Mouse (Mus musculus): ENCODE data around the gene Vmn1r181. TPM values are rescaled to one million over a fixed set of nuclear protein-coding genes. Genes with fewer than 3 reads are reported as not detected.
"Not testable (repeated sequence)": the region's sequence is repeated elsewhere in the genome, so short reads cannot be mapped to it uniquely, and the experiment has no call there.

The Vmn1r181 gene
- polyA plus RNA-seq (2014; fragmentation: Nextera tagmentation; extraction: Ambion mirVana), result not detected in 2 replicates

DNA sequence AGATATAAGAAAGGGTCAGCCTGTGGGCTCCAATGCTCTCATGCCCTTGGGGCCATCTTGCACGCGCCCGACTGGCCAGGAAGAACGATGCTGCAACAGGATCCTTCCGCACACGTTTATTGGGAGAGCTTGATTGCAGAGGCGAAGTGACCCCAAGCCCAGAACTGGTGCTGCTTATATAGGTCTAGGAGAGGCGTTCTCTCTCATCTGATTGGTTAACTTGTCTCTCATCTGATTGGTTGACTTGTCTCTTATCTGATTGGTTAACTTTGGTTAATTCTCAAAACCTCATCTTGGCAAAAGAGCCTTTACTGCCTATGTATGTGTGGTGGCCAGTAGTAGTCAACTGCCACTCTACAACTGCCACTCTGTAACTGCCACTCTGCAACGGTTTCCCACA is at the start of gene Vmn1r181:
TSS of gene Vmn1r181 (plus strand) at position 301 of the 400 bp plus-strand sequence.
- not testable (repeated sequence) for H3K4me3 ChIP-seq (ENCODE audit: low read depth, low read length); H3K9ac ChIP-seq; H3K9me3 ChIP-seq (ENCODE audit: low read depth, low read length); ATAC-seq (ENCODE audit: insufficient read depth); DNase-seq; H3K4me1 ChIP-seq (ENCODE audit: insufficient read depth); H3K27ac ChIP-seq (ENCODE audit: low read depth); H3K4me2 ChIP-seq; H3K27me3 ChIP-seq (ENCODE audit: insufficient read depth, low read length); H3K36me3 ChIP-seq (ENCODE audit: insufficient read depth)
- WGBS, result 75% methylated on average over 9 of the region's 9 CpGs

DNA sequence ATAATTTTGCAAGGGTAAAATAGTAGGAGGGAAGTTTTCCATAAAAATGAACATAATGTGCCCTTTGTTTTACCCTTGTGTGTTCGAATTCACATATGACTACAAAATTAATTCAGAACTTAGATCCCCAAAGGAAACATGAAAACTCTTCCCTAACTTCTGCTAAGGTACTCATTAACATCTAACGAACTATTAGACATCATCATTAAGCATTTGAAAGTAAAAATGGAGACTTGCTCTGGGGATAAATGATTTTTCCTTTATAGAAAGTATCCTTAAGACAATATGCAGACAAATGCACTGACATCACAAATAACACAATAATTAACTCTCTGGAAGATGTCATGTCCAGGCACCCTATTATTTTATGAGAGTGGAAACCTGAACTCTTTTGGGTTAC is 47.7 kb upstream of the Vmn1r181 start, which contains the start of gene Vmn1r179:
TSS of gene Vmn1r179 (plus strand) at position 301 of the 400 bp plus-strand sequence.
- 43% methylated on average over 2 of the region's 2 CpGs for WGBS
- Histone ChIP-seq H3K4me3 (ENCODE audit: low read depth, low read length) (no peak within 1 kb of the TSS), H3K36me3 (ENCODE audit: insufficient read depth) (no peaks in the 10 kb centered on the region), H3K9me3 (ENCODE audit: low read depth, low read length) (no peaks in the 10 kb centered on the region), H3K4me1 (ENCODE audit: insufficient read depth) (no peaks in the 10 kb centered on the region), H3K27me3 (ENCODE audit: insufficient read depth, low read length) (no peaks in the 10 kb centered on the region), H3K27ac (ENCODE audit: low read depth) (no peak within 1 kb of the TSS), H3K4me2 (no peak within 1 kb of the TSS), H3K9ac (no peak within 1 kb of the TSS)
- TF ChIP-seq CTCF (IDR thresholded peaks at IDR 0.05; ENCODE audit: low read depth), result no peak
- ATAC-seq (ENCODE audit: insufficient read depth) (no peak), DNase-seq (no peak)

DNA sequence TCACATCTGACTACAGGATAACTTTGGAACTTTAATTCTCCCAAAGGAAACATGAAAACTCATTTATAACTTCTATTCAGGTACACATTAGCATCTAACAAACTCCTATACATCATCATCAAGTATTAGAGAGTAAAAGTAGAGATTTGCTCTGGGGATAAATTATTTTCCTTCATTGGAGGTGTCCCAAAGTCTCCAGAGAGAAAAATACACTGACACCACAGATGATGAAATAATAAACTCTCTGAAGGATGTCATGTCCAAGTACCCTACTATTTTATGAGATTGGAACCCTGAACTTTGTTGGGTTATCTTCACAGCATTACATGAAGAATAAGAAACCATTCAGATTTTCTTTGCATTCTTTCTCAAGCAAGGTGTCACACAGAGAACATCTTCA is 24.1 kb upstream of the Vmn1r181 start, which contains the start of gene Vmn1r180:
TSS of gene Vmn1r180 (plus strand) at position 301 of the 400 bp plus-strand sequence.
- H3K9me3 ChIP-seq (ENCODE audit: low read depth, low read length), result no peaks in the 10 kb centered on the region; the same call in 1 of the 2 replicates
- no peak within 1 kb of the TSS for H3K9ac ChIP-seq
- DNase-seq (no peak), ATAC-seq (ENCODE audit: insufficient read depth) (no peak)
- no peak for TF ChIP-seq CTCF (IDR thresholded peaks at IDR 0.05; ENCODE audit: low read depth)
- no peak within 1 kb of the TSS for H3K4me3 ChIP-seq (ENCODE audit: low read depth, low read length)
- H3K36me3 ChIP-seq (ENCODE audit: insufficient read depth), result no peaks in the 10 kb centered on the region
- H3K4me2 ChIP-seq, result no peak within 1 kb of the TSS
- H3K4me1 ChIP-seq (ENCODE audit: insufficient read depth), result no peaks in the 10 kb centered on the region
- no peaks in the 10 kb centered on the region for H3K27me3 ChIP-seq (ENCODE audit: insufficient read depth, low read length)
- H3K27ac ChIP-seq (ENCODE audit: low read depth), result no peak within 1 kb of the TSS

DNA sequence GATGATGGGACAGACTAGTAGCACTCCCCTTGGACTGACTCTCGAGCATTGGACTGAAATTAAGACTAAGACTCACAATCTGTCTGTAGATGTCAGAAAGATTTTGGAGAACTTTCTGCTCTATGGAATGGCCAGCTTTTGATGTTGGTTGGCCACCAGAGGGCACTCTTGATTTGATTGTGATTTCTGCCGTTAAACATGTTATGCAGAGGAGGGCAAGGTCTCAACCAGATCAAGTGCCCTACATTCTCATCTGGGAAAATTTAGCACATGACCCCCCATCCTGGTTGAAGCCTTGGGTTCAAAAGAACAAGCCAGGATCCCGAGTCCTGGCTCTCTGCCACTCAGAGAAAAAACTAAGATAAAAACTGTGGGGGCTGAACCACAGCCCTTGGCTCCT is 6.4 kb upstream of the Vmn1r181 start:
- H3K9ac ChIP-seq; H3K27ac ChIP-seq (ENCODE audit: low read depth); H3K27me3 ChIP-seq (ENCODE audit: insufficient read depth, low read length); H3K4me3 ChIP-seq (ENCODE audit: low read depth, low read length); H3K4me2 ChIP-seq; H3K4me1 ChIP-seq (ENCODE audit: insufficient read depth); H3K36me3 ChIP-seq (ENCODE audit: insufficient read depth); ATAC-seq (ENCODE audit: insufficient read depth); H3K9me3 ChIP-seq (ENCODE audit: low read depth, low read length): not testable (repeated sequence)
- peak; percentile 21 for DNase-seq
- TF ChIP-seq CTCF (IDR thresholded peaks at IDR 0.05; ENCODE audit: low read depth), result peak; percentile 35
- 42% methylated on average over 3 of the region's 3 CpGs for WGBS

DNA sequence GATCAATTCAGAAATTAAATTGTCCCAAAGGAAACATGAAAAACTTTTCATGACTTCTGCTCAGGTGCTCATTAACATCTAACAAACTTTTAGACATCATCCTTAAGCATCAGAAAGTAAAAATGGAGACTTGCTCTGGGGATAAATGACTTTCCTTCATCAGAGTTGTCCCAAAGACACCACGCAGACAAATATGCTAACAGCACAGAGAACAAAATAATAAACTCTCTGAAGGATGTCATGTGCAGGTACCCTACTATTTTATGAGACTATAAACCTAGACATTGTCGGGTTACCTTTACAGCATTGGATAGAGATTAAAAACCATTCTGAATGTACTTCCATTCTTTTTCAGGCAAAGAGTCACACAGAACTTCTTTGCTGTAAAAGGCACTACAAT is 27.0 kb downstream of the Vmn1r181 start, which contains the start of gene V1rd19:
TSS of gene V1rd19 (plus strand) at position 301 of the 400 bp plus-strand sequence.
- DNase-seq, result no peak

More for the DNA sequence above, 27.0 kb downstream of the Vmn1r181 start, which contains the start of gene V1rd19:
- H3K9me3 ChIP-seq (ENCODE audit: low read depth, low read length), result peaks cover under 1% of the 10 kb centered on the region; the same call in 1 of the 2 replicates
- H3K27me3 ChIP-seq (ENCODE audit: insufficient read depth, low read length), result no peaks in the 10 kb centered on the region
- ATAC-seq (ENCODE audit: insufficient read depth), result no peak
- TF ChIP-seq CTCF (IDR thresholded peaks at IDR 0.05; ENCODE audit: low read depth), result no peak
- no peak within 1 kb of the TSS for H3K4me3 ChIP-seq (ENCODE audit: low read depth, low read length)
- no peak within 1 kb of the TSS for H3K4me2 ChIP-seq
- no peak within 1 kb of the TSS for H3K27ac ChIP-seq (ENCODE audit: low read depth)
- H3K4me1 ChIP-seq (ENCODE audit: insufficient read depth), result no peaks in the 10 kb centered on the region
- H3K36me3 ChIP-seq (ENCODE audit: insufficient read depth), result no peaks in the 10 kb centered on the region
- WGBS, result 60% methylated on average over 2 of the region's 2 CpGs
- no peak within 1 kb of the TSS for H3K9ac ChIP-seq

Other genes starting within 250 kb of the Vmn1r181 start
- not detected in 2 replicates for gene Vmn1r174, start 222.3 kb upstream of the Vmn1r181 start, polyA plus RNA-seq (2014; fragmentation: Nextera tagmentation; extraction: Ambion mirVana)
- gene Vmn1r175, start 164.0 kb upstream of the Vmn1r181 start, polyA plus RNA-seq (2014; fragmentation: Nextera tagmentation; extraction: Ambion mirVana), result not detected in 2 replicates
- not detected in 2 replicates for gene Vmn1r176, start 137.2 kb upstream of the Vmn1r181 start, polyA plus RNA-seq (2014; fragmentation: Nextera tagmentation; extraction: Ambion mirVana)
- gene Vmn1r177, start 108.2 kb upstream of the Vmn1r181 start, polyA plus RNA-seq (2014; fragmentation: Nextera tagmentation; extraction: Ambion mirVana), result not detected in 2 replicates
- gene Vmn1r178, start 82.6 kb upstream of the Vmn1r181 start, polyA plus RNA-seq (2014; fragmentation: Nextera tagmentation; extraction: Ambion mirVana), result not detected in 2 replicates
- not detected in 2 replicates for gene Vmn1r179, start 47.6 kb upstream of the Vmn1r181 start, polyA plus RNA-seq (2014; fragmentation: Nextera tagmentation; extraction: Ambion mirVana)
- gene Vmn1r180, start 24.0 kb upstream of the Vmn1r181 start, polyA plus RNA-seq (2014; fragmentation: Nextera tagmentation; extraction: Ambion mirVana), result not detected in 2 replicates
- not detected in 2 replicates for gene V1rd19, start 27.1 kb downstream of the Vmn1r181 start, polyA plus RNA-seq (2014; fragmentation: Nextera tagmentation; extraction: Ambion mirVana)
- gene Vmn1r183, start 78.6 kb downstream of the Vmn1r181 start, polyA plus RNA-seq (2014; fragmentation: Nextera tagmentation; extraction: Ambion mirVana), result not detected in 2 replicates
- 22.8 and 27.2 TPM in 2 replicates for gene Zfp180, start 107.3 kb downstream of the Vmn1r181 start, polyA plus RNA-seq (2014; fragmentation: Nextera tagmentation; extraction: Ambion mirVana)
- 3.9 and 4.5 TPM in 2 replicates for gene Zfp112, start 137.7 kb downstream of the Vmn1r181 start, polyA plus RNA-seq (2014; fragmentation: Nextera tagmentation; extraction: Ambion mirVana)
- gene Zfp235, start 159.6 kb downstream of the Vmn1r181 start, polyA plus RNA-seq (2014; fragmentation: Nextera tagmentation; extraction: Ambion mirVana), result 16.6 TPM in 2 replicates
- gene Zfp114, start 200.4 kb downstream of the Vmn1r181 start, polyA plus RNA-seq (2014; fragmentation: Nextera tagmentation; extraction: Ambion mirVana), result 6.7 and 8.2 TPM in 2 replicates
- gene Zfp111, start 236.8 kb downstream of the Vmn1r181 start, polyA plus RNA-seq (2014; fragmentation: Nextera tagmentation; extraction: Ambion mirVana), result 13.1 and 15.6 TPM in 2 replicates

All from lung, embryonic 14.5 days (tissue).